Mouse (Mus musculus): ENCODE results near the gene Olfr301. TPM values are rescaled to one million over a fixed set of nuclear protein-coding genes. Genes with fewer than 3 reads are reported as not detected.

The Olfr301 gene
- polyA plus RNA-seq (2012; rRNA removed): not detected in 2 replicates

- no peak within 1 kb of the TSS for H3K4me3 ChIP-seq (ENCODE audit: extremely low read depth, insufficient read depth, insufficient read length)
- H3K27me3 ChIP-seq (ENCODE audit: control insufficient read depth, insufficient read depth, low read length): no peaks in the 10 kb centered on the region
- H3K27ac ChIP-seq (ENCODE audit: insufficient read depth, low read length): no peak within 1 kb of the TSS
- no peaks in the 10 kb centered on the region for H3K4me1 ChIP-seq (ENCODE audit: control insufficient read depth, insufficient read depth, insufficient read length)
- no peaks in the 10 kb centered on the region for H3K36me3 ChIP-seq (ENCODE audit: control insufficient read depth, insufficient read depth, low read length)
- 81% methylated on average over 2 of the region's 2 CpGs for WGBS
- DNase-seq (ENCODE audit: low read depth in 1 of 2, low spot score in 2 of 2): no peak
- TF ChIP-seq CTCF (IDR thresholded peaks at IDR 0.05; ENCODE audit: extremely low read depth, insufficient read depth, insufficient read length, insufficient replicate concordance) (no peak), POLR2A (IDR thresholded peaks at IDR 0.05; ENCODE audit: low read depth, low read length) (no peak)
These were observed at the start of gene Olfr301 for GRCm38 (mm10) chr7:86403546-86403945. Olfr301 (plus strand) TSS chr7:86403846.

GRCm38 (mm10) chr7:86366828-86367227, 36.8 kb upstream of the Olfr301 start, which contains the start of gene Olfr305:
Olfr305 (minus strand) TSS chr7:86366928.
- Histone ChIP-seq H3K4me1 (ENCODE audit: control insufficient read depth, insufficient read depth, insufficient read length) (no peaks in the 10 kb centered on the region), H3K4me3 (ENCODE audit: extremely low read depth, insufficient read depth, insufficient read length) (no peak within 1 kb of the TSS), H3K27me3 (ENCODE audit: control insufficient read depth, insufficient read depth, low read length) (no peaks in the 10 kb centered on the region), H3K27ac (ENCODE audit: insufficient read depth, low read length) (no peak within 1 kb of the TSS), H3K36me3 (ENCODE audit: control insufficient read depth, insufficient read depth, low read length) (no peaks in the 10 kb centered on the region)
- DNase-seq (ENCODE audit: low read depth in 1 of 2, low spot score in 2 of 2): no peak
- TF ChIP-seq POLR2A (IDR thresholded peaks at IDR 0.05; ENCODE audit: low read depth, low read length) (no peak), CTCF (IDR thresholded peaks at IDR 0.05; ENCODE audit: extremely low read depth, insufficient read depth, insufficient read length, insufficient replicate concordance) (no peak)
- WGBS: 78% methylated on average over 1 of the region's 1 CpGs

- Histone ChIP-seq H3K27ac (ENCODE audit: insufficient read depth, low read length) (no peak overlapping the region), H3K27me3 (ENCODE audit: control insufficient read depth, insufficient read depth, low read length) (no peaks in the 10 kb centered on the region), H3K36me3 (ENCODE audit: control insufficient read depth, insufficient read depth, low read length) (no peaks in the 10 kb centered on the region), H3K4me3 (ENCODE audit: extremely low read depth, insufficient read depth, insufficient read length) (no peak overlapping the region), H3K4me1 (ENCODE audit: control insufficient read depth, insufficient read depth, insufficient read length) (no peaks in the 10 kb centered on the region)
- 67% methylated on average over 3 of the region's 3 CpGs for WGBS
- DNase-seq (ENCODE audit: low read depth in 1 of 2, low spot score in 2 of 2): no peak
- TF ChIP-seq CTCF (IDR thresholded peaks at IDR 0.05; ENCODE audit: extremely low read depth, insufficient read depth, insufficient read length, insufficient replicate concordance): no peak
- no peak for TF ChIP-seq POLR2A (IDR thresholded peaks at IDR 0.05; ENCODE audit: low read depth, low read length)
These were observed 17.9 kb upstream of the Olfr301 start for GRCm38 (mm10) chr7:86385769-86386168.

GRCm38 (mm10) chr7:86386558-86386957, 17.1 kb upstream of the Olfr301 start, which contains the start of gene Olfr304:
Olfr304 (minus strand) TSS chr7:86386658.
- H3K36me3 ChIP-seq (ENCODE audit: control insufficient read depth, insufficient read depth, low read length): no peaks in the 10 kb centered on the region
- 49% methylated on average over 1 of the region's 1 CpGs for WGBS
- no peaks in the 10 kb centered on the region for H3K4me1 ChIP-seq (ENCODE audit: control insufficient read depth, insufficient read depth, insufficient read length)
- TF ChIP-seq CTCF (IDR thresholded peaks at IDR 0.05; ENCODE audit: extremely low read depth, insufficient read depth, insufficient read length, insufficient replicate concordance): no peak
- TF ChIP-seq POLR2A (IDR thresholded peaks at IDR 0.05; ENCODE audit: low read depth, low read length): no peak
- no peak within 1 kb of the TSS for H3K4me3 ChIP-seq (ENCODE audit: extremely low read depth, insufficient read depth, insufficient read length)
- no peak within 1 kb of the TSS for H3K27ac ChIP-seq (ENCODE audit: insufficient read depth, low read length)
- no peak for DNase-seq (ENCODE audit: low read depth in 1 of 2, low spot score in 2 of 2)
- no peaks in the 10 kb centered on the region for H3K27me3 ChIP-seq (ENCODE audit: control insufficient read depth, insufficient read depth, low read length)

GRCm38 (mm10) chr7:86397689-86398088, 6.0 kb upstream of the Olfr301 start, which contains the start of gene Olfr303:
Olfr303 (minus strand) TSS chr7:86397789.
- no peak within 1 kb of the TSS for H3K4me3 ChIP-seq (ENCODE audit: extremely low read depth, insufficient read depth, insufficient read length)
- DNase-seq (ENCODE audit: low read depth in 1 of 2, low spot score in 2 of 2): no peak
- H3K36me3 ChIP-seq (ENCODE audit: control insufficient read depth, insufficient read depth, low read length): no peaks in the 10 kb centered on the region
- no peak for TF ChIP-seq POLR2A (IDR thresholded peaks at IDR 0.05; ENCODE audit: low read depth, low read length)
- TF ChIP-seq CTCF (IDR thresholded peaks at IDR 0.05; ENCODE audit: extremely low read depth, insufficient read depth, insufficient read length, insufficient replicate concordance): no peak
- no peaks in the 10 kb centered on the region for H3K27me3 ChIP-seq (ENCODE audit: control insufficient read depth, insufficient read depth, low read length)
- no peak within 1 kb of the TSS for H3K27ac ChIP-seq (ENCODE audit: insufficient read depth, low read length)
- H3K4me1 ChIP-seq (ENCODE audit: control insufficient read depth, insufficient read depth, insufficient read length): no peaks in the 10 kb centered on the region

GRCm38 (mm10) chr7:86459621-86460020, 56.0 kb downstream of the Olfr301 start, which contains the start of gene Olfr299:
Olfr299 (plus strand) TSS chr7:86459921.
- Histone ChIP-seq H3K36me3 (ENCODE audit: control insufficient read depth, insufficient read depth, low read length) (no peaks in the 10 kb centered on the region), H3K27me3 (ENCODE audit: control insufficient read depth, insufficient read depth, low read length) (no peaks in the 10 kb centered on the region), H3K4me1 (ENCODE audit: control insufficient read depth, insufficient read depth, insufficient read length) (no peaks in the 10 kb centered on the region), H3K4me3 (ENCODE audit: extremely low read depth, insufficient read depth, insufficient read length) (no peak within 1 kb of the TSS), H3K27ac (ENCODE audit: insufficient read depth, low read length) (no peak within 1 kb of the TSS)
- no peak for TF ChIP-seq POLR2A (IDR thresholded peaks at IDR 0.05; ENCODE audit: low read depth, low read length)
- no peak for TF ChIP-seq CTCF (IDR thresholded peaks at IDR 0.05; ENCODE audit: extremely low read depth, insufficient read depth, insufficient read length, insufficient replicate concordance)
- WGBS: 79% methylated on average over 1 of the region's 1 CpGs
- no peak for DNase-seq (ENCODE audit: low read depth in 1 of 2, low spot score in 2 of 2)

Other genes with a start within 250 kb of the Olfr301 start
- not detected in 2 replicates for gene Vmn2r75, start 232.1 kb upstream of the Olfr301 start, polyA plus RNA-seq (2012; rRNA removed)
- gene Vmn2r76, start 157.5 kb upstream of the Olfr301 start, polyA plus RNA-seq (2012; rRNA removed): not detected in 2 replicates
- gene Olfr310, start 126.7 kb upstream of the Olfr301 start, polyA plus RNA-seq (2012; rRNA removed): not detected in 2 replicates
- not detected in 2 replicates for gene Olfr309, start 90.1 kb upstream of the Olfr301 start, polyA plus RNA-seq (2012; rRNA removed)
- gene Olfr308, start 78.2 kb upstream of the Olfr301 start, polyA plus RNA-seq (2012; rRNA removed): not detected in 2 replicates
- not detected in 2 replicates for gene Olfr307, start 66.3 kb upstream of the Olfr301 start, polyA plus RNA-seq (2012; rRNA removed)
- not detected in 2 replicates for gene Olfr305, start 36.9 kb upstream of the Olfr301 start, polyA plus RNA-seq (2012; rRNA removed)
- not detected in 2 replicates for gene Olfr304, start 17.2 kb upstream of the Olfr301 start, polyA plus RNA-seq (2012; rRNA removed)
- not detected in 2 replicates for gene Olfr303, start 6.1 kb upstream of the Olfr301 start, polyA plus RNA-seq (2012; rRNA removed)
- not detected in 2 replicates for gene Olfr299, start 56.1 kb downstream of the Olfr301 start, polyA plus RNA-seq (2012; rRNA removed)
- gene Olfr298, start 88.6 kb downstream of the Olfr301 start, polyA plus RNA-seq (2012; rRNA removed): not detected in 2 replicates
- gene Olfr297, start 116.1 kb downstream of the Olfr301 start, polyA plus RNA-seq (2012; rRNA removed): not detected in 2 replicates
- gene Olfr295, start 180.0 kb downstream of the Olfr301 start, polyA plus RNA-seq (2012; rRNA removed): not detected in 2 replicates
- not detected in 2 replicates for gene Olfr294, start 212.8 kb downstream of the Olfr301 start, polyA plus RNA-seq (2012; rRNA removed)
- not detected in 2 replicates for gene Olfr293, start 245.2 kb downstream of the Olfr301 start, polyA plus RNA-seq (2012; rRNA removed)